Mouse (Mus musculus) CH12.LX (cell line): ENCODE data around the gene 1700069L16Rik.

ENCODE experiments used
- CHD2 ChIP-seq: IDR thresholded peaks from 2 replicates; pipeline ENCODE4 v1.6.1; 2011; ENCODE audit warnings: low read length, improper control_type of control experiment
- CTCF ChIP-seq, 2 experiments: IDR thresholded peaks in 1 of 2; conservative IDR thresholded peaks in 1 of 2; 2 replicates each; pipeline ENCODE4 v1.5.1; 2011 to 2012; ENCODE audit warnings: low read depth in 2 of 2, low read length in 2 of 2, improper control_type of control experiment in 1 of 2, inconsistent platforms in 1 of 2, mild to moderate bottlenecking in 1 of 2, moderate library complexity in 1 of 2
- EP300 ChIP-seq: IDR thresholded peaks from 2 replicates; pipeline ENCODE4 v1.6.1; 2011; ENCODE audit warnings: low read length, improper control_type of control experiment
- JUND ChIP-seq: conservative IDR thresholded peaks from 2 replicates; pipeline ENCODE4 v1.6.1; 2011; ENCODE audit warnings: low read depth, low read length, improper control_type of control experiment
- MAX ChIP-seq: IDR thresholded peaks from 2 replicates; pipeline ENCODE4 v1.6.1; 2011; ENCODE audit warnings: low read length, improper control_type of control experiment
- MAZ ChIP-seq: IDR thresholded peaks from 2 replicates; pipeline ENCODE4 v1.6.1; 2012; ENCODE audit warnings: low read depth, mild to moderate bottlenecking, inconsistent platforms, low read length, improper control_type of control experiment, moderate library complexity
- POLR2A ChIP-seq: IDR thresholded peaks from 2 replicates; pipeline ENCODE4 v1.6.1; 2011; ENCODE audit warnings: low read depth, mild to moderate bottlenecking, improper control_type of control experiment, low read length

DNA sequence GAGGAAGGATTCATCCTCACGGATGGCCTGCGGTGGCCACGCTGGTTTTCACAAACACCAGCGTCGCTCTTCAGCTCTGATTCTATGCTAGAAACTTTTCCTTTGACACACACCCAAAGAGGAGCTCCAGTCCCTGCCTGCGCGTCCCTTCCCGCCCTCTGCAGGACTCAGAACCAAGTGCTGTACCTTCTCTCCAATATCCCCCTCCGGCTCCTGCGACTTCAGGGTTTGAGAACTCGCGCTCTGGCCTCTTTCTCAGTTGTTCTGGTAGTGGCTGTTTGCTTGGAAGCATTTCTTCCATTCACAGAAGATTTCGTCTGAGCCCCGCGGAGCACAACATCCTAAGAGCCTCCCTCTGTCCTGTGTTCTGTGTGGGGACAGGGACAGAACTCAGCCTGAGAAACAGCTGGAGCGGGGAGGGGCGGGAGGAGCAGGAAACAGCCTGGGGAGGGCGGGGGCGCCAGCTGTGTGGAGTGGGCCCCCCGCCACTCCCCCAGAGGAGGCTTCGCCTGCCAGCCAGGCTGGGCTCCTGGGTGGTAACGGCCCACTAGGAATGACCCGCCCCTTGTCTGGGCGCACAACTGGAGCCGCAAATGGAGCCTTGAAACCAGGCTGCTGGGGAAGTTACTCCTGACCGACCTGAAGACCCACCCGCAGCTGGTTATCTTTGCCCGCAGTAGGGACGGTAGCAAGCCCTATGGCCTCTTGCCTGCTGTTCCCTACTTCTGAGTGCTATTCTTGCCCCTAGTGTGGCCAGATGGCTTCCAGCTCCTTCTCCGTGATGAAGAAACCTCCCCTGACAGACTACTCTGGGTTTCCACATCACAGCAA, 74.3 kb downstream of the 1700069L16Rik start, which contains the start of gene Cmklr1:
- TF ChIP-seq POLR2A (no peak), JUND (no peak), EP300 (no peak), MAX (no peak), CHD2 (no peak), CTCF (conservative IDR thresholded peaks at IDR 0.05 in 1 of 2, IDR thresholded peaks at IDR 0.05 in 1 of 2; ENCODE audit: low read depth in 2 of 2, low read length in 2 of 2) (no peak), MAZ (no peak)
